Mouse (Mus musculus): ENCODE measurements at regions not wholly inside any gene's neighbourhood (a gene's known extent, or its start where the extent isn't known, plus 50 kb on each side); places are given as distances from the start of the nearest gene placed in this dataset.

DNA sequence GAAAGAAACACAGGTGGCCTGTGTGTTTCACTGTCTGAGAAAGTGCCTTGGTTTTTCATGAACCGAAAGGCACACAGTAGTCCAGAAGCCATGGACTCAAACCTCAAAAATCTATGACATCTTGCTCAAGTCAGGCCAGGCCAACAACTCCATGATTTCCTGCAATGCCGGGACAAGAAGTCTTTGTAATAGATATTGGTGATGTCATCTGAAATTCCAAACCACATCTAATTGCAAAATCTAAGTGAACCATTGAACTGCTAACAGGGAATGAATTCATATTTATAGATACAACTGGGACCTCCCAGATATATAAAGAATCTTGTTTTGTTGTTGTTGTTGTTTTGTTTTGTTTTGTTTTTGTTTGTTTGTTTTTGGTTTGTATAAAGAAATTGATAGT, 259.2 kb upstream of the Nrxn1 start:
- TF ChIP-seq CTCF (IDR thresholded peaks at IDR 0.05; ENCODE audit: low read depth, low read length) (no peak), EP300 (IDR thresholded peaks at IDR 0.05; ENCODE audit: insufficient read depth, low read depth, low read length) (no peak), POLR2A (IDR thresholded peaks at IDR 0.05; ENCODE audit: insufficient read depth, low read length) (no peak)
